Mouse (Mus musculus) liver, postnatal 0 days (tissue): ENCODE data around the gene Churc1. TPM values are rescaled to one million over a fixed set of nuclear protein-coding genes. Genes with fewer than 3 reads are reported as not detected.
A peak's percentile ranks its signal among the peaks of the same experiment; 100 is the strongest.

Experiments
- ATAC-seq: fragments of 200-750 bp; cut with Nextera tagmentation; 2 replicates; pipeline ENCODE4 v1.8.0; 2017; ENCODE audit warnings: mild to moderate bottlenecking, moderate library complexity
- DNase-seq: peaks from one replicate; pipeline ENCODE4 v3.0.0-alpha.2; 2016
- H3K27ac ChIP-seq: fragments of 300-500 bp; sonication (generic); 2 replicates; pipeline ENCODE4 v1.5.1; 2014; ENCODE audit warnings: antibody characterized with exemption, moderate library complexity, mild to moderate bottlenecking, low read depth
- H3K27me3 ChIP-seq: fragments of 300-500 bp; sonication (generic); 2 replicates; pipeline ENCODE4 v1.6.1; 2014; ENCODE audit warnings: low read length, control low read depth, mixed read lengths; ENCODE audit not compliant: insufficient read depth
- H3K36me3 ChIP-seq: fragments of 300-500 bp; sonication (generic); replicated peaks from 2 replicates; pipeline ENCODE4 v1.6.1; 2014; ENCODE audit warnings: mild to moderate bottlenecking, control low read depth, low read length, moderate library complexity, mixed read lengths; ENCODE audit not compliant: insufficient read depth
- H3K4me1 ChIP-seq: fragments of 300-500 bp; sonication (generic); 2 replicates; pipeline ENCODE4 v1.6.1; 2014; ENCODE audit warnings: antibody characterized with exemption, mild to moderate bottlenecking, control low read depth; ENCODE audit not compliant: insufficient read depth
- H3K4me2 ChIP-seq: fragments of 300-500 bp; sonication (generic); 2 replicates; pipeline ENCODE4 v1.6.1; 2014; ENCODE audit warnings: low read depth, mild to moderate bottlenecking, low read length, moderate library complexity, mixed read lengths
- H3K4me3 ChIP-seq: fragments of 300-500 bp; sonication (generic); 2 replicates; pipeline ENCODE4 v1.5.1; 2014; ENCODE audit warnings: low read depth, low read length
- H3K9ac ChIP-seq: fragments of 300-500 bp; sonication (generic); replicated peaks from 2 replicates; pipeline ENCODE4 v1.6.1; 2014; ENCODE audit warnings: mild to moderate bottlenecking, moderate library complexity
- H3K9me3 ChIP-seq: fragments of 300-500 bp; sonication (generic); 2 replicates; pipeline ENCODE4 v1.6.1; 2016; ENCODE audit warnings: mild to moderate bottlenecking, control low read depth, low read length, mixed read lengths
- CTCF ChIP-seq: sonication (generic); IDR thresholded peaks from 2 replicates; pipeline ENCODE4 v1.5.1; 2016; ENCODE audit warnings: antibody characterized with exemption, low read depth
- EP300 ChIP-seq: IDR thresholded peaks from 2 replicates; pipeline ENCODE4 v1.6.1; 2016; ENCODE audit warnings: antibody characterized with exemption, low read depth, mild to moderate bottlenecking
- WGBS: fragments of 180-500 bp; shearing (Covaris S2); extraction: QIAGEN DNeasy Blood & Tissue Kit; methylation state at CpG from one replicate; pipeline ENCODE4 v1.1.7; 2014; ENCODE audit not compliant: insufficient replicate concordance; 5-methylcytosine and 5-hydroxymethylcytosine counted together
- polyA plus RNA-seq: library from polyadenylated mRNA; unstranded; fragments of >200 nt; fragmentation: Nextera tagmentation; extraction: Ambion mirVana; gene quantifications from 2 replicates; pipeline ENCODE4 v1.2.1, GENCODE M21; 2015

The Churc1 gene
- polyA plus RNA-seq: 92.5 and 92.7 TPM in 2 replicates

GRCm38 (mm10) chr12:76765354-76765851 lies at the start of gene Churc1, which contains the start of gene Fntb:
Gene Churc1 (plus strand): TSS chr12:76765538.
Gene Fntb (plus strand): TSS chr12:76765589.
- under 1% methylated on average over 31 of the region's 31 CpGs for WGBS
- Histone ChIP-seq H3K36me3 (no peaks in the 10 kb centered on the region), H3K4me2 (peak within 1 kb of the TSS; percentile 85), H3K27me3 (no peaks in the 10 kb centered on the region), H3K4me3 (peak within 1 kb of the TSS; percentile 66), H3K27ac (peak within 1 kb of the TSS; percentile 83), H3K9ac (peak within 1 kb of the TSS; percentile 76), H3K9me3 (no peaks in the 10 kb centered on the region), H3K4me1 (peaks cover 11% of the 10 kb centered on the region)
- ATAC-seq (peak; percentile 99), DNase-seq (peak; percentile 97)
- peak; percentile 43 for TF ChIP-seq CTCF
- peak; percentile 63; the same call in 1 of the 2 replicates for TF ChIP-seq EP300

- no peak overlapping the region for H3K9ac ChIP-seq
Observed at GRCm38 (mm10) chr12:76718384-76718783, 47.0 kb upstream of the Churc1 start.

DNA sequence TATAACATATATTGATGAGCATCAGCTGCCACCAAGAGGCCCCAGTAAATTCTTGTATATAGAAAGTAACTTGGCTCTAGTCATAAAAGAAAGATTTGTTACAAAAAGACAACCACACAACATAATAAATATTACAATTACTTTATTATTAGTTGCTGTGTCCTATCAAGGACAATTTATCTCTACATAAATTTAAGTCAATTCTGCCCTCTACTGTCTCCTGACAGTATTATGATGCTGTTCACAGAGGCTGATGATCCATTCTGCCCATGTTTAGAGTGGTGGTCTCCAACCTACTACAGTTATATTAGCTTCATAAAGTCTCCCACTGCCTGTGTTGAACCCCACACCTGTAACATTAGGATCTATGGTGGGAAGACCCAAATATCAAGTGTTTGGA lies 44.8 kb upstream of the Churc1 start:
- H3K4me1 ChIP-seq: no peaks in the 10 kb centered on the region
- no peaks in the 10 kb centered on the region for H3K9me3 ChIP-seq
- H3K4me2 ChIP-seq: no peak overlapping the region
- H3K4me3 ChIP-seq: no peak overlapping the region
- no peak overlapping the region for H3K27ac ChIP-seq
- no peak overlapping the region for H3K9ac ChIP-seq
- DNase-seq (no peak), ATAC-seq (no peak)
- no peaks in the 10 kb centered on the region for H3K27me3 ChIP-seq
- no peaks in the 10 kb centered on the region for H3K36me3 ChIP-seq
- TF ChIP-seq CTCF (peak; percentile 52), EP300 (no peak)

More at GRCm38 (mm10) chr12:76718384-76718783, 47.0 kb upstream of the Churc1 start:
- Histone ChIP-seq H3K27ac (no peak overlapping the region), H3K4me2 (no peak overlapping the region), H3K36me3 (no peaks in the 10 kb centered on the region), H3K4me3 (no peak overlapping the region), H3K9me3 (no peaks in the 10 kb centered on the region), H3K4me1 (no peaks in the 10 kb centered on the region), H3K27me3 (0 out of 2 replicates have a peak, but pooled peaks cover 6% of the 10 kb centered on the region)
- TF ChIP-seq CTCF (no peak), EP300 (no peak)
- 78% methylated on average over 4 of the region's 4 CpGs for WGBS
- no peak for ATAC-seq
- no peak for DNase-seq

GRCm38 (mm10) chr12:76722026-76722425 lies 43.3 kb upstream of the Churc1 start:
- no peaks in the 10 kb centered on the region for H3K27me3 ChIP-seq
- no peaks in the 10 kb centered on the region for H3K36me3 ChIP-seq
- no peaks in the 10 kb centered on the region for H3K9me3 ChIP-seq
- no peak for ATAC-seq
- WGBS: 63% methylated on average over 3 of the region's 3 CpGs
- DNase-seq: no peak
- TF ChIP-seq CTCF (no peak), EP300 (no peak)
- no peak overlapping the region for H3K4me3 ChIP-seq
- no peak overlapping the region for H3K27ac ChIP-seq
- H3K4me1 ChIP-seq: no peaks in the 10 kb centered on the region
- H3K4me2 ChIP-seq: no peak overlapping the region
- H3K9ac ChIP-seq: no peak overlapping the region

DNA sequence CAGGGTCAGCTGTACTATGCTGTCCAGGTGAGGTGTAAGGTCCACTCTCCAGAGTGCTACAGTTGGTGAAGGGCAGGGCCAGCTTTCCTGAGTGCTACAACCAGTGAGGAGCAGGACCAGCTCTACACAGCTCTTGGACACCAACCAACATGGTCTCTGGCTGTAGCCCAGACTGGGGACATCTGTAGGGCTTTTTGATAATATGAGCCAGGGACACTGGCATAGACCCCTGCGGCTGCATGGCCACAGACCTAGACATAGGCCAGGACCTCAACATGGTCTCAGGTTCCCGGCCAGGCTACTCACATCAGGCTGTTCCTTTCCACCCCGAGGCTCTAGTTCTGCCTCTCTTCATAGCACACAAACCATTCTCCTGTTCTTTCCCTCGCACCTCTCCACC lies 37.4 kb upstream of the Churc1 start:
- H3K27ac ChIP-seq: no peak overlapping the region
- no peak overlapping the region for H3K9ac ChIP-seq
- H3K27me3 ChIP-seq: no peaks in the 10 kb centered on the region
- no peak overlapping the region for H3K4me2 ChIP-seq
- H3K9me3 ChIP-seq: no peaks in the 10 kb centered on the region
- ATAC-seq (no peak), DNase-seq (no peak)
- H3K4me3 ChIP-seq: no peak overlapping the region
- H3K4me1 ChIP-seq: no peaks in the 10 kb centered on the region
- H3K36me3 ChIP-seq: no peaks in the 10 kb centered on the region
- WGBS: 72% methylated on average over 4 of the region's 4 CpGs
- TF ChIP-seq CTCF: no peak
- no peak for TF ChIP-seq EP300

DNA sequence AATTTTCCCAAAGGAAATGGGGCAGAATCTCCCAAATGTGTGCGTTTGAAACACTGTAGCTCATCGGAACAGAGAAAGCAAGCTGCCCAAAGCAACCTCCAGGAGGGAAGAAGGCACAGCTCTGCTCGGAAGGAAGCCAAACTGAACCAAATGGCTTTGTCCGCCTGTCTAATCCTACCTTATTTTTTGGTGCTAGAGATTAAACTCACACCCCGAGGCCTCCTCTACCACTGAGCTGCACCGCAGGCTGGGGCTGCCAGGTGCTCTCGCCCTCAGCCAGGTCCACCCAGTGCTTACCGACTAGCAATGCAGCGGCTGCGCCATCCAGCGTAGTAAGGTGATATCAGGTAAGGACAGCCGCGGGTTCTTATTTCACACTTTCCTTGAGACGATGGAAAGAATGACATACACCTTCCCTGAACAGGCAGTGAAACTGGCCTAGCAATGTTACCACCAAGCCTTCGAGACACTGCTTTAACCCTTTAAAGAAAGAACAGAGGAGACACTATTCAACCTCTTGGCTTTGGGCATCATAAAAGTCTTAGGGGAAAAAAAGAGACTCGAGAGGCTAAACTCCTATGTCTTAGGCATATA lies 14.4 kb upstream of the Churc1 start:
- H3K36me3 ChIP-seq: no peaks in the 10 kb centered on the region
- WGBS: 80% methylated on average over 16 of the region's 16 CpGs
- H3K4me2 ChIP-seq: no peak overlapping the region
- H3K9me3 ChIP-seq: no peaks in the 10 kb centered on the region
- TF ChIP-seq CTCF: no peak
- TF ChIP-seq EP300: no peak
- H3K27ac ChIP-seq: no peak overlapping the region
- 0 out of 2 replicates have a peak, but pooled peaks cover 4% of the 10 kb centered on the region for H3K27me3 ChIP-seq
- no peak for ATAC-seq
- H3K9ac ChIP-seq: no peak overlapping the region
- no peak for DNase-seq
- H3K4me3 ChIP-seq: no peak overlapping the region
- no peaks in the 10 kb centered on the region for H3K4me1 ChIP-seq
